Mouse (Mus musculus) liver, embryonic 16.5 days (tissue): Measurements from ENCODE around the gene Scd3. TPM values are rescaled to one million over a fixed set of nuclear protein-coding genes. Genes with fewer than 3 reads are reported as not detected.

Experiments
- ATAC-seq: fragments of 200-750 bp; cut with Nextera tagmentation; 2 replicates; pipeline ENCODE4 v1.8.0; 2017; ENCODE audit warnings: low read depth, mild to moderate bottlenecking, moderate number of reproducible peaks, moderate library complexity
- H3K27ac ChIP-seq: fragments of 300-500 bp; sonication (generic); 2 replicates; pipeline ENCODE4 v1.5.1; 2014; ENCODE audit warnings: mild to moderate bottlenecking, low read length
- H3K27me3 ChIP-seq: fragments of 300-500 bp; sonication (generic); 2 replicates; pipeline ENCODE4 v1.6.1; 2014; ENCODE audit warnings: low read depth, low read length, mixed read lengths; ENCODE audit not compliant: control insufficient read depth, insufficient read depth
- H3K36me3 ChIP-seq: fragments of 300-500 bp; sonication (generic); 2 replicates; pipeline ENCODE4 v1.6.1; 2014; ENCODE audit warnings: mild to moderate bottlenecking; ENCODE audit not compliant: control insufficient read depth, insufficient read depth
- H3K4me1 ChIP-seq: fragments of 300-500 bp; sonication (generic); 2 replicates; pipeline ENCODE4 v1.6.1; 2014; ENCODE audit warnings: low read depth, low read length, mixed read lengths; ENCODE audit not compliant: control insufficient read depth
- H3K4me2 ChIP-seq: fragments of 300-500 bp; sonication (generic); 2 replicates; pipeline ENCODE4 v1.6.1; 2014; ENCODE audit warnings: low read depth, low read length, mixed read lengths
- H3K4me3 ChIP-seq: fragments of 300-500 bp; sonication (generic); 2 replicates; pipeline ENCODE4 v1.5.1; 2014; ENCODE audit warnings: low read depth, mild to moderate bottlenecking, low read length
- H3K9ac ChIP-seq: fragments of 300-500 bp; sonication (generic); 2 replicates; pipeline ENCODE4 v1.6.1; 2014; ENCODE audit warnings: low read depth, low read length
- H3K9me3 ChIP-seq: fragments of 300-500 bp; sonication (generic); replicated peaks from 2 replicates; pipeline ENCODE4 v1.6.1; 2016; ENCODE audit warnings: low read length; ENCODE audit not compliant: control insufficient read depth
- WGBS: fragments of 180-500 bp; shearing (Covaris S2); extraction: QIAGEN DNeasy Blood & Tissue Kit; methylation state at CpG from one replicate; pipeline ENCODE4 v1.1.7; 2014; ENCODE audit not compliant: insufficient replicate concordance; 5-methylcytosine and 5-hydroxymethylcytosine counted together
- polyA plus RNA-seq: library from polyadenylated mRNA; unstranded; fragments of >200 nt; fragmentation: Nextera tagmentation; extraction: Ambion mirVana; gene quantifications from 2 replicates; pipeline ENCODE4 v1.2.1, GENCODE M21; 2015

Gene Scd3
- polyA plus RNA-seq: 0.04 TPM in 1 of 2 replicates, not detected in the other

- Histone ChIP-seq H3K36me3 (no peaks in the 10 kb centered on the region), H3K27ac (no peak within 1 kb of the TSS), H3K4me2 (no peak within 1 kb of the TSS), H3K27me3 (no peaks in the 10 kb centered on the region), H3K4me1 (no peaks in the 10 kb centered on the region), H3K9ac (no peak within 1 kb of the TSS), H3K4me3 (no peak within 1 kb of the TSS), H3K9me3 (no peaks in the 10 kb centered on the region)
- 77% methylated on average over 9 of the region's 9 CpGs for WGBS
- no peak for ATAC-seq
Observed at GRCm38 (mm10) chr19:44203015-44203564, at the start of gene Scd3. TSS of gene Scd3 (plus strand) at chr19:44203269.

GRCm38 (mm10) chr19:44153781-44154180 lies 49.3 kb upstream of the Scd3 start:
- H3K27me3 ChIP-seq: 0 out of 2 replicates have a peak, but pooled peaks cover 2% of the 10 kb centered on the region
- WGBS: 63% methylated on average over 5 of the region's 5 CpGs

GRCm38 (mm10) chr19:44157005-44157404 lies 46.1 kb upstream of the Scd3 start:
- Histone ChIP-seq H3K36me3 (no peaks in the 10 kb centered on the region), H3K4me1 (no peaks in the 10 kb centered on the region), H3K4me3 (no peak overlapping the region), H3K27me3 (peaks cover 5% of the 10 kb centered on the region; the same call in 1 of the 2 replicates), H3K9ac (no peak overlapping the region), H3K4me2 (no peak overlapping the region), H3K27ac (no peak overlapping the region), H3K9me3 (no peaks in the 10 kb centered on the region)
- ATAC-seq: no peak
- 78% methylated on average over 10 of the region's 10 CpGs for WGBS

More at GRCm38 (mm10) chr19:44153781-44154180, 49.3 kb upstream of the Scd3 start:
- Histone ChIP-seq H3K9ac (no peak overlapping the region), H3K27ac (no peak overlapping the region), H3K4me3 (no peak overlapping the region), H3K36me3 (no peaks in the 10 kb centered on the region), H3K4me2 (no peak overlapping the region), H3K4me1 (no peaks in the 10 kb centered on the region), H3K9me3 (no peaks in the 10 kb centered on the region)
- ATAC-seq: no peak

- 62% methylated on average over 3 of the region's 3 CpGs for WGBS
- peaks cover 5% of the 10 kb centered on the region; the same call in 1 of the 2 replicates for H3K27me3 ChIP-seq
- H3K27ac ChIP-seq: no peak overlapping the region
- H3K4me1 ChIP-seq: no peaks in the 10 kb centered on the region
- H3K4me3 ChIP-seq: no peak overlapping the region
- ATAC-seq: no peak
- no peaks in the 10 kb centered on the region for H3K9me3 ChIP-seq
- H3K9ac ChIP-seq: no peak overlapping the region
- H3K36me3 ChIP-seq: no peaks in the 10 kb centered on the region
- H3K4me2 ChIP-seq: no peak overlapping the region
Observed at GRCm38 (mm10) chr19:44159386-44159785, 43.7 kb upstream of the Scd3 start.

GRCm38 (mm10) chr19:44161515-44161914 lies 41.6 kb upstream of the Scd3 start:
- Histone ChIP-seq H3K36me3 (no peaks in the 10 kb centered on the region), H3K4me2 (no peak overlapping the region), H3K4me3 (no peak overlapping the region), H3K9ac (no peak overlapping the region), H3K9me3 (no peaks in the 10 kb centered on the region), H3K27me3 (peaks cover 3% of the 10 kb centered on the region; the same call in 1 of the 2 replicates), H3K4me1 (no peaks in the 10 kb centered on the region), H3K27ac (no peak overlapping the region)
- WGBS: 4% methylated on average over 3 of the region's 3 CpGs
- no peak for ATAC-seq

GRCm38 (mm10) chr19:44174835-44175234 lies 28.2 kb upstream of the Scd3 start:
- Histone ChIP-seq H3K9ac (no peak overlapping the region), H3K36me3 (no peaks in the 10 kb centered on the region), H3K4me3 (no peak overlapping the region), H3K4me2 (no peak overlapping the region), H3K4me1 (no peaks in the 10 kb centered on the region), H3K27ac (no peak overlapping the region), H3K27me3 (no peaks in the 10 kb centered on the region), H3K9me3 (no peaks in the 10 kb centered on the region)
- ATAC-seq: no peak
- WGBS: 50% methylated on average over 8 of the region's 8 CpGs

GRCm38 (mm10) chr19:44176741-44177140 lies 26.3 kb upstream of the Scd3 start:
- no peaks in the 10 kb centered on the region for H3K36me3 ChIP-seq
- no peak for ATAC-seq
- H3K9me3 ChIP-seq: no peaks in the 10 kb centered on the region
- WGBS: 51% methylated on average over 3 of the region's 3 CpGs
- H3K4me1 ChIP-seq: no peaks in the 10 kb centered on the region
- no peak overlapping the region for H3K27ac ChIP-seq
- H3K27me3 ChIP-seq: no peaks in the 10 kb centered on the region
- H3K9ac ChIP-seq: no peak overlapping the region
- no peak overlapping the region for H3K4me3 ChIP-seq
- no peak overlapping the region for H3K4me2 ChIP-seq

- Histone ChIP-seq H3K27me3 (no peaks in the 10 kb centered on the region), H3K9me3 (no peaks in the 10 kb centered on the region), H3K4me1 (no peaks in the 10 kb centered on the region), H3K9ac (no peak overlapping the region), H3K4me3 (no peak overlapping the region), H3K36me3 (no peaks in the 10 kb centered on the region), H3K27ac (no peak overlapping the region), H3K4me2 (no peak overlapping the region)
- 48% methylated on average over 1 of the region's 1 CpGs for WGBS
- ATAC-seq: no peak
Observed at GRCm38 (mm10) chr19:44180502-44180901, 22.6 kb upstream of the Scd3 start.

GRCm38 (mm10) chr19:44183968-44184367 lies 19.1 kb upstream of the Scd3 start:
- H3K27ac ChIP-seq: no peak overlapping the region
- no peaks in the 10 kb centered on the region for H3K36me3 ChIP-seq
- no peaks in the 10 kb centered on the region for H3K27me3 ChIP-seq
- H3K4me3 ChIP-seq: no peak overlapping the region
- 51% methylated on average over 3 of the region's 3 CpGs for WGBS
- no peaks in the 10 kb centered on the region for H3K9me3 ChIP-seq
- no peak for ATAC-seq
- H3K4me1 ChIP-seq: no peaks in the 10 kb centered on the region
- no peak overlapping the region for H3K9ac ChIP-seq
- H3K4me2 ChIP-seq: no peak overlapping the region
